Mouse (Mus musculus) kidney, adult 2 months (tissue): Measurements from ENCODE around the gene Cyp2t4.

Source experiments
- CTCF ChIP-seq: fragments of 200-500 bp; conservative IDR thresholded peaks from 2 replicates; pipeline ENCODE4 v1.5.1; 2011; ENCODE audit warnings: low read depth, mild to moderate bottlenecking, control low read depth, low read length, moderate library complexity, mixed read lengths; ENCODE audit not compliant: insufficient read depth, insufficient read length
- POLR2A ChIP-seq: fragments of 200-500 bp; IDR thresholded peaks from one replicate; pipeline ENCODE4 v1.6.1; 2011; ENCODE audit warnings: low read depth, low read length, control low read depth

DNA sequence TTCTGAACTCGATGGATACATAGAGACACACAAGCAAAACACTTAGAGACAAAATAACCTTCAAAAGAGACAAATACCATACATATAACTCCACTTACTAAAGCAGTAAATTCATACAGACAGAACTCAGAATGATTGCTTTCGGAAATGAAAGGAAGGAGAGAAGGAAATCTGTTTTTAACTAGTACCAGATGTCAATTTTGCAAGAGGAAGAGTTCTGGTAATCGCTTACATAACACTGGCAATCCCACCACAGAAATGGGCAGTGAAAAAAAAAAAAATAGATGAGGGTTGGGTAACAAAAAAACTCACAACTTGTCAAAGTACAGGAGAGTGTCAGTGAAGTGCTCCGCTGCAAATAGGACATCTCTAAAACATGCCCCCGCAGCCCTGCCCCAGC lies 48.6 kb upstream of the Cyp2t4 start:
- TF ChIP-seq POLR2A (no peak), CTCF (no peak)
